Mouse (Mus musculus) spleen, embryonic (tissue): ENCODE measurements around the gene Ldhc.
"Not testable (repeated sequence)": the region's sequence is repeated elsewhere in the genome, so short reads cannot be mapped to it uniquely, and the experiment has no call there.

Source experiments
- CTCF ChIA-PET: fragments of 350-600 bp; sonication (Branson Sonifier 250); formaldehyde crosslinking; loops from one replicate; lab custom pipeline; 2022; lab: Charles Lee

Gene Ldhc

GRCm38 (mm10) chr7:46842278-46842677, 18.7 kb upstream of the Ldhc start:
- CTCF ChIA-PET, result no interaction called here

GRCm38 (mm10) chr7:46843576-46843975, 17.4 kb upstream of the Ldhc start:
- CTCF ChIA-PET, result no interaction called here

DNA sequence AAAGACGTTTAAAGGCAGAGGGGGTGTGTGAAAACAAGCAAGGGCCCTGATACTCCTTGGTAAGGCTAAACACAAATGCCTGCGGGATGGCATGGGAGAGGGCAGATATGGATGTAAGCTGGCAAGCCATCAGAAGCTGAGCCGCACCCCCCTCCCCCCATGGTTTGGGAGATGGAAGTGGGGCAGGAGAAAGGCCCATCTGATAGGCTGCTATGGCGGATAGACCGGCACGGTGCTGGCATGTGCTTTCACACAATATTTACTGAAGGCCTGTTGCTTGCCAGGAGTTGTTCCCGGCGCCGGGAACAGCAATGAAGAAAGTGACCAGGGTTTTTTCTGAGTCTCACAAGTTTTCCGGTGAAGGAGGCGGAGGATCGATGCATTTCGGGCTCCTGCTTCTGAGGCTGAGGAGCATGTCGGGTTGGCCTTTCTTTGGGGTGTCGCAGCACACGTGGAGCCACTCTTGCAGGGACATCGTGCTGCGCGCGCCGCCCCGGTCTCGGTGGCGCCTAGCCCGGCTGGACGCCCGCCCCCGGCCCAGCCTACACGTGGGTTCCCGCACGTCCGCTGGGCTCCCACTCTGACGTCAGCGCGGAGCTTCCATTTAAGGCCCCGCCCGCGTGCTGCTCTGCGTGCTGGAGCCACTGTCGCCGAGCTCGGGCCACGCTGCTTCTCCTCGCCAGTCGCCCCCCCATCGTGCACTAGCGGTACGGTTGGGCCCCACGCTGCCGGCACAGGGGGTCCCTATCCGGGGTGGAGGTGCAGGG, 15.6 kb upstream of the Ldhc start:
- CTCF ChIA-PET, result no interaction called here

- CTCF ChIA-PET, result no interaction called here
Measured at GRCm38 (mm10) chr7:46845978-46846485, 15.0 kb upstream of the Ldhc start.

- CTCF ChIA-PET, result no interaction called here
Measured at GRCm38 (mm10) chr7:46846486-46847244, 14.3 kb upstream of the Ldhc start.

GRCm38 (mm10) chr7:46849287-46849686, 11.7 kb upstream of the Ldhc start:
- CTCF ChIA-PET, result no interaction called here

GRCm38 (mm10) chr7:46851026-46851425, 10.0 kb upstream of the Ldhc start:
- CTCF ChIA-PET, result no interaction called here

DNA sequence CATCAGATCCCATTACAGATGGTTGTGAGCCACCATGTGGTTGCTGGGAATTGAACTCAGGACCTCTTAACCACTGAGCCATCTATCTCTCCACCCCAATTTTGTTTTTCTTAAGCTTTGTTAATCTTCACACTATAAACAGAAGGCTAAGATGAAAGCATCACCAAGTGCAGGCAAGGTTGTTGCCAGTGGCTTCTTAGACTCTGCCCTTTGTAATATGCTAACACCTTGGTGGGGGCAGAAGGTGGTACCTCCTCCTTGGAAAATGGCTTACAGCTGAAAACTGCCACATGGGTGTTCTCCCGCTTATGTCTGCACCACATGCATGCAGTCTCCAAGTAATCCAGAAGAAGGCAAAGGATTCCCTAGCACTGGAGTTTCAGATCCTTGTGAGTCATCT, 8.3 kb upstream of the Ldhc start:
- CTCF ChIA-PET, result no interaction called here

- CTCF ChIA-PET, result no interaction called here
Measured at GRCm38 (mm10) chr7:46853365-46853764, 7.6 kb upstream of the Ldhc start.

DNA sequence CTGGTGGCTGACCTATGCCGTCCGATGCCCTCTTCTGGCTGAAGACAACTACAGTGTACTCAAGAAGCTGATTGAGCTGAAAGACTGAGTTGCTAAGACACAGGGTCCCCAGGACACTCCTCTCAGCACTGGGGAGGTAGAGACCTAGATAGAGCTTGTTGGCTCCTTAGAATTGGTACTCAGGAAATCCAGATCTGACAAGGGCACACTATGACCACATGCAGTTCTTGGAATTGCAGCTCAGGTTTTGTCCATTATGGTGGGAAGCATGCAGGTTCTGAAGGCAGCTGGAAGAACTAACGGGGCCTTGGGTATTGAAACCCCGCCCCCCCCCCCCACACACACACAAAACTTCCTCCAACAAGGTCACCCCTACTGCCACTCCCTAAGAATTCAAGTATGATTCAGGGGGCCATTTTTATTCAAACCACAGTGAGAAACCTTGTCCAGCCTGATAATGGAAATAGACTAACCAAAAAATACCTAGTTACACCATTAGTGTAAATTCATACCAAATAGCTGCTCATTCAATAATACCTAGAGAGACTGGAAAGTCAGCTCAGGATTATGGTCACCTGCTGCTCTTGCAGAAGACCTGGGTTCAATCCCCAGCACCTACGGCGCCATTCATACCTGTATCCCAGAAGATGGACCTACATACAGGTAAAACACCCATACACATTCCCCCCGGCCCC, 5.0 kb upstream of the Ldhc start:
- CTCF ChIA-PET, result no interaction called here

- CTCF ChIA-PET, result no interaction called here
Measured at GRCm38 (mm10) chr7:46857436-46857835, 3.6 kb upstream of the Ldhc start.

DNA sequence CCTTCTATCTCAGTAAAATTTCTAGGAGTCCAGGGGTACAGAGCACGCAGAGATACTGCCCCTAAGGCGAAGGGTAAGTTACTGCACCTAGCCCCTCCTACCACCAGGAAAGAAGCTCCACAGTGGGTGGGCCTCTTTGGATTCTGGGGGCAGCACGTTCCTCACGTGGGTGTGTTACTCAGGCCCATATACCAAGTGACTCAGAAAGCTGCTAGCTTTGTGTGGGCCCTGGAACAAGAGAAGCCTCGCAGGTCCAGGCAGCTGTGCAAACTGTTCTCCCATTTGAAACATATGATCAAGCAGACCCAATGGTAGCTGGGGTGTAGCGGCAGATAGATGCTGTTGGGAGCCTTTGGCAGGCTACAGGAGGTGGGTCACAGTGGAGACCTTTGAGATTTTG, 2.0 kb upstream of the Ldhc start:
- CTCF ChIA-PET, result no interaction called here

DNA sequence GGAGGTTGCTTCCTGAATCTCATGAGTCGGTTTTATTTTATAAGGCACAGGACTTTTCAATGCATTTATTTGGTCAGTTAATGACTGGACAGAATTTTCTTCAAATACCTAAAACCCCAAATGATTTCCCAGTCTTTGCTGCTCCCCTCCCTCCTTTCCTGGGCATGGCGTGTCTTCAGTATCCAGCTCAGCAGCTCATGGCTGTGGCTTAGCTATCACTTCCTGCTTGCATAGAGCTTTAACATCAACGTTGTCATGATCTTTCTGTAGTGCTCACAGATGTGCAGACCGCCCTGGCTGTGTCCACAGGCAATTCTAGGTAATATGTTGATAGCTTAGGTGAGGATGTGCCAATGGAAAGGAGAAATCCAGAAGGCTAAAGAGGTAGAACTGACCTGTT, 11.0 kb downstream of the Ldhc start:
- CTCF ChIA-PET, result no interaction called here

GRCm38 (mm10) chr7:46876841-46877240, 15.8 kb downstream of the Ldhc start:
- CTCF ChIA-PET, result no interaction called here

- CTCF ChIA-PET, result no interaction called here
Measured at GRCm38 (mm10) chr7:46877255-46877654, 16.3 kb downstream of the Ldhc start.

GRCm38 (mm10) chr7:46879851-46880250, 18.8 kb downstream of the Ldhc start:
- CTCF ChIA-PET, result no interaction called here

DNA sequence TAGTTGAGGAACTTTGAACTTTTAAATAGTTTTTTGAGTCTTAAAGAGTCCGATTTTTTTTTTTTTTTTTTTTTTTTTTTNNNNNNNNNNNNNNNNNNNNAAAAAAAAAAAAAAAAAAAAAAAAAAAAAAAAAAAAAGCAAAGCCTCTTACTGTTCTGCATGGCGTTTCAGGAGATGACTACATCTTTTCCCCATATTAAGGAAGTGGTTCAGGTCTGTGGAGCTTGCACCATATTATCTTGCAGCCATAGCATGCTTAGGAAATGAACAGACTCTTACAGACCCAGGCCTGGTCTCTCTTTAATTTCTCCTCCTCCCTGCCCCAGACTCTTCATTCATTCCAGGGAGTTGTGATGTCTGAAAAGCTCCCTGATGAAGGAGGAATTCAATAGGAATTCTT, 20.0 kb downstream of the Ldhc start:
- CTCF ChIA-PET, result no interaction called here

- CTCF ChIA-PET, result not testable (repeated sequence)
Measured at GRCm38 (mm10) chr7:46881941-46882340, 20.9 kb downstream of the Ldhc start.

- CTCF ChIA-PET, result no interaction called here
Measured at GRCm38 (mm10) chr7:46883304-46883703, 22.3 kb downstream of the Ldhc start.

DNA sequence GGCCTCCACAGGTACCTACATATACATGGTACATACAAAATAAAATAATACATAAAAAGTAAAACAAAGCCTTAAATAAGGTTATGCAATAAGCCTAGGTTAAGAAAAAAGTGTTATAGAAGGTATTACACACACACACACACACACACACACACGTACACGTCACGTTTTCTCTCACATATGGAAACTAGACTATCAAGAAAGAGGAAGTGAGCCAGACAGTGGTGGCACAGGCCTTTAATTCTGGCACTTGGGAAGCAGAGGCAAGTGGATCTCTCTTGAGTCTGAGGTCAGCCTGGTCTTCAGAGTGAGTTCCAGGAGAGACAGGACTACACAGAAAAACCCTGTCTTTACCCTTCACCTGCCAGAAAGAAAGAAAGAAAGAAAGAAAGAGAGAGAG, 34.5 kb downstream of the Ldhc start:
- CTCF ChIA-PET, result interaction anchor here (0.7 kb wide), 1 partner anchor 999 kb away, joined by 4 read pairs; the partner anchor contains the start of gene Tmem143

- CTCF ChIA-PET, result no interaction called here
Measured at GRCm38 (mm10) chr7:46899343-46899742, 38.3 kb downstream of the Ldhc start.

- CTCF ChIA-PET, result no interaction called here
Measured at GRCm38 (mm10) chr7:46911250-46911649, 50.2 kb downstream of the Ldhc start.
